Mouse (Mus musculus): Measurements from ENCODE around the gene Gm17555. TPM values are rescaled to one million over a fixed set of nuclear protein-coding genes. Genes with fewer than 3 reads are reported as not detected.
"Not testable (repeated sequence)": the region's sequence is repeated elsewhere in the genome, so short reads cannot be mapped to it uniquely, and the experiment has no call there.

Gm17555 gene
- polyA plus RNA-seq (2016; fragmentation: Nextera tagmentation; extraction: Ambion mirVana), result not detected in 2 replicates

DNA sequence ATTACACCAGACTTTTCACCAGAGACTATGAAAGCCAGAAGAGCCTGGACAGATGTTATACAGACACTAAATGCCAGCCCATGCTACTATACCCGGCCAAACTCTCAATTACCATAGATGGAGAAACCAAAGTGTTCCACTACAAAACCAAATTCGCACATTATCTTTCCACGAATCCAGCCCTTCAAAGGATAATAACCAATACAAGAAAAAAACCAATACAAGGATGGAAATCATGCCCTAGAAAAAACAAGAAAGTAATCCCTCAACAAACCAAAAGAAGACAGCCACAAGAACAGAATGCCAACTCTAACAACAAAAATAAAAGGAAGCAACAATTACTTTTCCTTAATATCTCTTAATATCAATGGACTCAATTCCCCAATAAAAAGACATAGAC, at the start of gene Gm17555:
TSS of gene Gm17555 (plus strand) at position 301 of the 400 bp plus-strand sequence.
- not testable (repeated sequence) for H3K27ac ChIP-seq; H3K27me3 ChIP-seq; H3K4me1 ChIP-seq; H3K9ac ChIP-seq; H3K4me3 ChIP-seq; H3K4me2 ChIP-seq (replicated peaks); H3K36me3 ChIP-seq; H3K9me3 ChIP-seq (replicated peaks); ATAC-seq (ENCODE audit: low FRiP score)
- WGBS, result 89% methylated on average over 3 of the region's 3 CpGs

DNA sequence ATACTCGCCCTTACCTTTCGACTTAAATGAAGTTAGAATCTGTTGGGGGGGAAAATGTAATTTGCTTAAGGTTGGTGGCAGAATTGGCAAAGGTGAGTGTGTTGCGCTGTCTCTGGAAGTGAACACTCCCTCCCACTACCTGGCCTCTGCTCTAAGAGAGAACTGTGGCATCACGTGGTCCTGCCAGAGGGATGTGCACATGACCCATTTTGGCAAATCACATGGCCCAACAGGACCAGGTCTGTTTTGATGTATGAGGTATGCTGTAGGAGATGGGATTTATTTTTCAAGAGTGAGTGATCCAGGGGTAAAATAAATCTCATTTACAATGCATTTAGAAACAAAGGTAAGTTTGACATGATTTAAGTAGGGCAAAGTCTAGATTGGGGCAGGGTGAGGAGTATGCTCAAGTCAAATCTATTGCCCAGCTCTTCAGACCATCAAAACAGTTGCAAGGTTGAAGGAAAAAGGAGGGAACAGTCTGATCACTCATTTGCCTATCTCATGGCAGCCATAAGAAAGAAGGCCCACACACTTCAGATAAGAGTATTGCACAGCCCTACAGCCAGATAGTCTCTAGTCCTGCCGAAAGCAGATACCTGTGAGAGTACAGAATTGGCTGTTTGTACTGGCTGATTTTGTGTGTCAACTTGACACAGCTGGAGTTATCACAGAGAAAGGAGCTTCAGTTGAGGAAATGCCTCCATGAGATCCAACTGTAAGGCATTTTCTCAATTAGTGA, 49.5 kb upstream of the Gm17555 start:
- Histone ChIP-seq H3K4me2 (replicated peaks) (no peak overlapping the region), H3K27ac (no peak overlapping the region), H3K4me3 (no peak overlapping the region), H3K9ac (no peak overlapping the region), H3K27me3 (no peaks in the 10 kb centered on the region), H3K9me3 (replicated peaks) (no peaks in the 10 kb centered on the region), H3K4me1 (no peaks in the 10 kb centered on the region), H3K36me3 (peaks cover 32% of the 10 kb centered on the region)
- 92% methylated on average over 5 of the region's 5 CpGs for WGBS
- no peak for ATAC-seq (ENCODE audit: low FRiP score)

DNA sequence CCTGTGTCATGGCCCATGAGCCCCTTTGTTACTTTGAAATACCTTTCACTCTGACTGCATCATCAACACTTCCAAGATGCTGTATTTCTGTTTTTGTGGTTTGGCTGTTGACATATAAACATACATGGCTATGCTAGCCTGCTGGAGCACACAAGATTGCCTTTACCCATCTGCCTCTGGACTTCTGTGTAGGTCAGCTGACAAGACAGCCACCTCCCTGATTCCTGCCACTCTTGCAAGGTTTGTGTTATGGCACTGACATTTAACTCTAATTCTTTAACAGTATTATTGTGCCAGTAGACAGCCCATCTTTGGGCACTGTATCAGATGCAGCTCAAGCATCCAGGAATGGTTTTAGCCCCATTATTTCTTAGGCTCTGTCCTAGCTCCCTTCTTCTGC, 48.6 kb upstream of the Gm17555 start:
- ATAC-seq (ENCODE audit: low FRiP score), result no peak
- Histone ChIP-seq H3K4me1 (no peaks in the 10 kb centered on the region), H3K4me3 (no peak overlapping the region), H3K4me2 (replicated peaks) (no peak overlapping the region), H3K27ac (no peak overlapping the region), H3K9ac (no peak overlapping the region), H3K9me3 (replicated peaks) (no peaks in the 10 kb centered on the region), H3K27me3 (no peaks in the 10 kb centered on the region), H3K36me3 (peaks cover 23% of the 10 kb centered on the region)

DNA sequence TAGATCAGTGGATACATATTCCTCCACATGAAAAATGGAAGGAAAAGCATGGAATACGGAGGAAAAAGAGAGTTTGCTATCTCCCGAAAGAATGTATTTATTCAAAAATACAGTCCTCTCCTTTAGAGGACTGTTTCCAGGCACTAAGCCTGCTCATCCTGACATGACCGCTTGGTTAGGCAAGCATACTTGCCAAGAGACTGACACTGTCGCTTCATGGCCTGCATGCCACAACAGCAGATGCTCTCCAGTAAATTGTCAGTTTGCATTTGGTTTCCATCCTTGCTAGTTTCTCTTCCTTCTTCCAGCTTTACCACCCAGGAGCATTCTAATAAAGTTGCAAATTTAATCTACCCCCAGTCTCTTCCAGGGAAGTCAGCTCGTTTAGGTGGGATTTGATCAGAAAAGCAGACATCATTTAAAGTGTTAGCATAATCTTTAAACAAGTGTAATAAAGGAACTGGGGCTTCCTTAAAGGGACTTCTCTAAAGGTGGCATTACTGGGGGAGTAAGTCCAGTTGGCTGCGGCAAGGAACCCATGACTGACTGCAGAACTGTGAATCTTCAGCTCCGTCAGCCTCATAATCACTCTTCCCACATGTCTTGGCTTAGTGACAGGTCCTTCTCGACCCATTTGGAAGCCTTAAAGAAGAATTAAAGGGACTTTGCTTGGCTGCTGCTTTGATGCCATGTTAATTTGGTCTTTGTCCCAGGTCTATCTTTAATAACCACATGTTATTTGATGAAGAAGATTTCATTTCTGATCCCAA, 47.9 kb upstream of the Gm17555 start:
- H3K4me1 ChIP-seq, result no peaks in the 10 kb centered on the region
- no peak overlapping the region for H3K4me2 ChIP-seq (replicated peaks)
- H3K27me3 ChIP-seq, result no peaks in the 10 kb centered on the region
- no peak overlapping the region for H3K4me3 ChIP-seq
- H3K9ac ChIP-seq, result no peak overlapping the region
- H3K36me3 ChIP-seq, result peaks cover 16% of the 10 kb centered on the region; the same call in 1 of the 2 replicates
- no peak for ATAC-seq (ENCODE audit: low FRiP score)
- no peak overlapping the region for H3K27ac ChIP-seq
- WGBS, result 90% methylated on average over 8 of the region's 8 CpGs
- H3K9me3 ChIP-seq (replicated peaks), result no peaks in the 10 kb centered on the region

DNA sequence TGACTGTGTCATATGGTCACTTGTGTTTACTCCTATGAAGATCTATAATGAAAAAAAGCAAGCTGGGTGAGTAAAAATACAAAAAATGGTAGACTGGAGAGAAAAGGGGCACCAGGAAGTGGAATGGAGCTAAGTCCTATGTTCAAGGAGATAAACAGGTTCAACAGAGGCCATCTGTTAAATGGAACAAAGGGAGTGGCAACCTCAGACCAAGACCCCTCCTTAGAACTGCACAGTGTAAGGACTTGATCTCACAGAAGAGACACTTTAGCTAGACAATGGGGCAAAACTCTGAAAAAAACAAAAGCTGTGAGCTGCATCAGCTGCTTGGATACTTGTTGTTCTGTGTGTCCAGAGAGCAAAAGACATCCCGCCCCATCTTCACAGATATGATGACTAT, 43.5 kb upstream of the Gm17555 start:
- no peaks in the 10 kb centered on the region for H3K4me1 ChIP-seq
- WGBS, result 100% methylated on average over 1 of the region's 1 CpGs
- no peak overlapping the region for H3K4me2 ChIP-seq (replicated peaks)
- H3K27me3 ChIP-seq, result no peaks in the 10 kb centered on the region
- H3K36me3 ChIP-seq, result 0 out of 2 replicates have a peak, but pooled peaks cover 2% of the 10 kb centered on the region
- H3K9ac ChIP-seq, result no peak overlapping the region
- H3K27ac ChIP-seq, result no peak overlapping the region
- H3K4me3 ChIP-seq, result no peak overlapping the region
- no peaks in the 10 kb centered on the region for H3K9me3 ChIP-seq (replicated peaks)
- ATAC-seq (ENCODE audit: low FRiP score), result no peak

DNA sequence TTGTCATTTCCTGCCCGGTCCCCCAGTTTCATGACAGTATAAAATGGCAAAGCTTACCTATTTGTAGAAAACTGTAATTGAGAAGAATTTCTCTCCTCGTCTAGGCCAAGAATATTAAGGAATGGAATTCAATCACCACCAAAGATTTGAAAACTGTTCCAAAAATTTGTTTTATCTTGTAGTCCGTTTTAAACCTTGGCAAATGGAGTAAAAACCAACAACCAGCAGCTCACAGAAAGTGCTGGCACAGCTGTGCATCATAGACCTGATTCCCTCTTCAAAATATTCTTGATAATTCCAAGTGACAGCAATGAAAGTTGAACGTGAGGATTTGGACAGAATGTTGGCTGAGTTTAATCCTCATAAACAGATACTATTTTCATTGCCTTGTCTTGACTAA, 23.6 kb upstream of the Gm17555 start:
- Histone ChIP-seq H3K4me1 (no peaks in the 10 kb centered on the region), H3K27ac (no peak overlapping the region), H3K4me3 (no peak overlapping the region), H3K27me3 (no peaks in the 10 kb centered on the region), H3K9me3 (replicated peaks) (no peaks in the 10 kb centered on the region), H3K9ac (no peak overlapping the region), H3K4me2 (replicated peaks) (no peak overlapping the region), H3K36me3 (no peaks in the 10 kb centered on the region)
- ATAC-seq (ENCODE audit: low FRiP score), result no peak
- WGBS, result 77% methylated on average over 4 of the region's 4 CpGs

DNA sequence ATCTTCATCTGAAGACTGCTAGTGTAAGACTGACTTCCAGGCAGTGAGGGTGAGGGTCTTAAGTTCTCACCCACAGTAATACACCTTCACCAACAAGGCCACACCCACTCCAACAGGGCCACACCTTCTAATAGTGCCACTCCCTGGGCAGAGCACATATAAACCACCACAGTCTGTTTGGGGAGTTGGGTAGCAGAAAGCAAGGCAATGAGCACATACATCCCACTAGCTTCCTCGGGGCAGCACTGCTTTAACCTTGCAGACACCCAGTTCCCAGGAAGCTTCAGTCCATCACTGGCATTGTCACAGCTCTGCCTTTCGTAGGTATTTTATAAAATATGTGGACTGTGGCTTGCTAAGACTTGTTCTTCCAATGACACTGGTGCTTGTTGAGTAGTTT, 22.8 kb upstream of the Gm17555 start:
- ATAC-seq (ENCODE audit: low FRiP score), result no peak

DNA sequence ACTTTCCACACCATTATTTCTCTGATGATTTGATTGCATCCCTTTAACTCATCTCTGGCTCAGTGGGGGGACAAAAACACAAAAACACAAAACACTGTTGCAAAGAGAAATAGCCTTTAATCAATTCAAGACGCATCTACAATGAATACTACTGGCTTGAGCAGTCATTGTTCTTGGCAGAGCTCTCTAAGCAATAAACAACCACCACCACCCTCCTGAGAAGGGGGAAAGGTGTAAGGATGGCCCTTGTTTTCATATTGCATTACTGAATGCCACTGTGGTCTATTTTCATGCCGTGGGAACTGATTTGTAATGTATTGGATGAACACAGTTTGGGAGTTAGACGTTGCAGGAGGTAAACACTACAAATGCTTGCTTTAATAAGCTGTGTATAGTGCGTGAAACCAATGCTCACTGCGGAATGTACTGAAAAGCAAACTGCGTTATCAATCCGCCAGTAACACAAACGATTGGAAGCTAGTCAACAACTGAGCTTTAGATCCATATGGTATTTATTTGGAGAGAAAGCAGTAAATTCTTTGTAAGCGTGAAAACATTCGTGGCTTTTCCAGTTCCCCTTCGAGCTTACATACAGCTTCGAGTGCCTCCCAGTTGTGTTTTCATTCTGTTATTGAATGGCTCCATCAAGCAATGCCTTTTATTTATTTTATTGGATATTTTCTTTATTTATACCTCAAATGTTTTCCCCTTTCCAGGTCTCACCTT, 19.1 kb upstream of the Gm17555 start:
- no peak for ATAC-seq (ENCODE audit: low FRiP score)
- Histone ChIP-seq H3K4me2 (replicated peaks) (no peak overlapping the region), H3K27ac (no peak overlapping the region), H3K4me3 (no peak overlapping the region), H3K4me1 (no peaks in the 10 kb centered on the region), H3K36me3 (no peaks in the 10 kb centered on the region), H3K27me3 (no peaks in the 10 kb centered on the region), H3K9me3 (replicated peaks) (no peaks in the 10 kb centered on the region), H3K9ac (no peak overlapping the region)
- 74% methylated on average over 12 of the region's 12 CpGs for WGBS

More for the DNA sequence above, 22.8 kb upstream of the Gm17555 start:
- Histone ChIP-seq H3K4me1 (no peaks in the 10 kb centered on the region), H3K27ac (no peak overlapping the region), H3K9me3 (replicated peaks) (no peaks in the 10 kb centered on the region), H3K27me3 (no peaks in the 10 kb centered on the region), H3K4me2 (replicated peaks) (no peak overlapping the region), H3K4me3 (no peak overlapping the region), H3K9ac (no peak overlapping the region), H3K36me3 (no peaks in the 10 kb centered on the region)
- WGBS, result 90% methylated on average over 2 of the region's 2 CpGs

DNA sequence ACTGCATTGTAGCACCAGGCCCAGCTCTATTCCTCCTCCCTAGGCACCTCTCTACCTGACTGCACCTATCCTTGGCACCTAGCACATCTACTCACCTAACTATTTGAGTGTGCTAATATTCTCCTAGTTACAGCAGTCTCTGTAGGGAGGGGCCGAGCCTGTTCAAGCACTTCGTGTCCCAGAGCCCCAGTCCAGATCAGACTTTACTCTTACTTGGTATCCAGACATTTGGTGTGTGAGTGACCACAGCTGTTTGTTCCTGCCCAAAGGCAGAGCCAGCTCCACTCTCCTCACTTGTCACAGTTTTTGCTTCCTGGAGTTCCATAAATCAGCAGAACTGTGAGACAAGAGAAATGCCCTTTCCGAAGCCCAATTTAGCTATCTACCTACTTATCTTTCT, 15.9 kb upstream of the Gm17555 start:
- H3K27ac ChIP-seq, result no peak overlapping the region
- WGBS, result 84% methylated on average over 3 of the region's 3 CpGs
- no peak for ATAC-seq (ENCODE audit: low FRiP score)
- no peak overlapping the region for H3K4me3 ChIP-seq
- no peaks in the 10 kb centered on the region for H3K4me1 ChIP-seq
- no peaks in the 10 kb centered on the region for H3K27me3 ChIP-seq
- H3K36me3 ChIP-seq, result no peaks in the 10 kb centered on the region
- no peak overlapping the region for H3K4me2 ChIP-seq (replicated peaks)
- H3K9ac ChIP-seq, result no peak overlapping the region
- H3K9me3 ChIP-seq (replicated peaks), result no peaks in the 10 kb centered on the region

DNA sequence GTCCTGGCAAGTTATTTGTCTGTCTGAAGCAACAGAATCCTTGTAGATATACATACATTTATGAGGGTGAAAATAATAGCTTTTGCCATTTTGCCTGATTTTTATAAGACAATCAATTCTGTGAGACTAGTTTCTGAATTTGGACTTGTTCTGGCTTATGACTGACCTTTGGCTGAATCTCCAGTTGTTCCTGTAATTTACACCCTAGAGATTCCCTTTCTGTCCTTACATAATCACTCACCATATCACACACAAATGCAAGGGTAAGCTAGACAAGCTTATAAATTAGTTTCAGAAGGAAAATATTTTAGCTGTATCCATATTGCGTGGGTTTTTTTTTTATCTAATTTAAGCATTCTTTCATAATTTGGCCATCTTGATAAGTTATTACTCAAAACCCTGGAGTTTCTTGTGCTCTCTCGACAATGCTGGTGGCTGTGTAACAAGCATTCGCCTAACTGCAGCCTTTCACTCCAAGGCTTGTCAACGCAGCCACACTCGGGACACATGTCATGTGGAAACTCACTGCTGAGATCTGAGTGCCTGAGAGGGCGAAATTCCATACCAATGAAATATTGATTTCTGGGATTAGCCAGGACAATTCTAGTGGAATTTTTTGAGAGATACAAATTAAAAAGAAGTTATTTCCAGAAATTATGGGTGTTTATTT, 3.8 kb upstream of the Gm17555 start:
- no peak overlapping the region for H3K4me3 ChIP-seq
- H3K4me2 ChIP-seq (replicated peaks), result no peak overlapping the region
- H3K27me3 ChIP-seq, result no peaks in the 10 kb centered on the region
- WGBS, result 84% methylated on average over 6 of the region's 6 CpGs
- no peaks in the 10 kb centered on the region for H3K4me1 ChIP-seq
- H3K9me3 ChIP-seq (replicated peaks), result no peaks in the 10 kb centered on the region
- no peaks in the 10 kb centered on the region for H3K36me3 ChIP-seq
- ATAC-seq (ENCODE audit: low FRiP score), result no peak
- no peak overlapping the region for H3K9ac ChIP-seq
- no peak overlapping the region for H3K27ac ChIP-seq

DNA sequence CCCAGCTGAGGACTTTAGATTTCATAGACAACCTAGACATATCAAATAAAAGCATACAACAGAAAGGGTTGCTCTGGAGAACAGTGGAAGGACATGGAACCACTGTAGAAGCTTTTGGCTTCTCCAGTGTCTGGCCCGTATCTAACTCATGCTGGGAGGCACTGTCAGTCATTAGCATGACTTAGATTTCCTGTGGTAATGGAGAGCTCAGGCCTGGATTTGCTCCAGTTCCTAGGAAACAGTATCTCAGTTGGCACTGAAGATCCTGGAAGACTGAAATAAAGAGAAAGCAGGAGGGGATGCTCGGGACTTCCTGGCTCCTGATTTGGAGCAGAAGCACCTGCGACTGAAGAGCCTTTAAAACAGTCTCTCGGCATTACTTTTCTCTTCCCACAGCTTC, 12.7 kb downstream of the Gm17555 start:
- Histone ChIP-seq H3K4me1 (no peaks in the 10 kb centered on the region), H3K27me3 (no peaks in the 10 kb centered on the region), H3K27ac (no peak overlapping the region), H3K9ac (no peak overlapping the region), H3K4me2 (replicated peaks) (no peak overlapping the region), H3K36me3 (no peaks in the 10 kb centered on the region), H3K9me3 (replicated peaks) (no peaks in the 10 kb centered on the region), H3K4me3 (no peak overlapping the region)
- no peak for ATAC-seq (ENCODE audit: low FRiP score)
- WGBS, result 83% methylated on average over 4 of the region's 4 CpGs

DNA sequence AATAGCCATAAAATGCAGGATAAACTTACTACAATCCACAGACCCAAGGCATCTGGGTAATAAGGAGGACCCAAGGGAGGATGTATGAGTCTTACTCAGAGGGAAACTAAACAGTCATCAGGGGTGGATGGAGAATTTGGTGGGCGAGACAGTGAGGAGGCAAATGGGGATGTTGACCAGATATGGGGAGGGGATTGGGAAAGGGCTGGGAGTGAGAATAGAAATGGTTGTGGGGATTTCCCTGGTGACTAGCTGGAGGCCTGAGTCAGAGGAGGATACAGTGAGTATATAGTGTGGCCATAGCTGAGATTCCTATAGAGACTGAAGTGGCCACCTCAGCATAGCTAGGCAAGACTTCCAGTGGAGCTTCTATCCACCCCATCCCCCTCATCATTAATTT, 16.8 kb downstream of the Gm17555 start:
- Histone ChIP-seq H3K9ac (no peak overlapping the region), H3K9me3 (replicated peaks) (no peaks in the 10 kb centered on the region), H3K27me3 (no peaks in the 10 kb centered on the region), H3K36me3 (no peaks in the 10 kb centered on the region), H3K4me3 (no peak overlapping the region), H3K4me2 (replicated peaks) (no peak overlapping the region), H3K4me1 (no peaks in the 10 kb centered on the region), H3K27ac (no peak overlapping the region)
- WGBS, result 87% methylated on average over 1 of the region's 1 CpGs
- no peak for ATAC-seq (ENCODE audit: low FRiP score)
